Mouse (Mus musculus) spleen, postnatal 10 days (tissue): Measurements from ENCODE around the gene Tdp2.
A peak's percentile ranks its signal among the peaks of the same experiment; 100 is the strongest.

Experiments
- DNase-seq, 2 experiments: peaks; one replicate each; pipeline ENCODE4 v3.0.0; 2021 to 2022; ENCODE audit warnings: low spot score in 2 of 2

Gene Tdp2

GRCm38 (mm10) chr13:24831353-24832130, at the start of gene Tdp2, which contains the start of gene Acot13:
Tdp2 (plus strand) TSS chr13:24831679.
Acot13 (minus strand) TSS chr13:24831540.
- peak; percentile 87 to 97 for DNase-seq

DNA sequence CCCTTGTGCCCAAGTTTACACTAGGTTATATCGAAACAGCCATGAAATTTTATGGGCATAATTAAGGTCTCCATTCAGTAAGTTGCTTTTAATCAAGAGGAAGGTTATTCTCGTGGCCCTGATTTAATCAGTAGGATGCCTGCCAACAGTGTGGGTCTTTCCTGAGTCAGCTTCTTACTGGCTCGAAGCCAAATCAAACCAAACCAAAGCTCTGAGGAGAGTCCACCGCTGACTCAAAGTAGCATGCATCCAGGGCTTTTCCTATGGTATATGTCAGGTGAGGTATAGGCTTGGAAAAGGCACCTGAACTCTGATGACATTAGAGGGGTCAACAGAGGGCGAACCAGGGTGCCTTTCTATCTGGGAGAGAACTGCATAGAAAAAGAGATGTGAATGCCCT, 49.6 kb upstream of the Tdp2 start:
- no peak for DNase-seq

DNA sequence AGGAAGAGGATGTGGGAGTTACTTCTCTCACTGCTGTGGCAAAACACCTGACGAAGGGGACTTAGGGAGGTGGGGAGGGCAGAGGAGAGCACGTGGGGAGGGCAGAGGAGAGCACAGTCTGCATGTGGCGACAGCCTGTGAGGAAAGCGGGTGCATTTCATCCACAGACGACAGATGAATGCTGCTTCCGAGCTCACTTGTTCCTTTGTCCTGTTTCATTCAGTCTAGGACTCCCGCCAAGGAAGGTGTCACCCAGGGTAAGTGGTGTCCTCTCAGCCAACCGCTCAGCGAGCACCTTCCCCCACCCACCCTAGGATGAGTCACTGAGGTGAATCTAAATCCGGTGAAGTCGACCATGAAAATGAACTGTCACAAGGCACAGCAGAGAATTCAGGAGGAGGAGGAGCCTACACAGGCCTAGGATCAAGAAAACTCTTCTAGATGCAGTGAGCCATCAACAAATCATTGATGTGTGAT, 45.4 kb upstream of the Tdp2 start:
- DNase-seq, result no peak

- no peak for DNase-seq
These were observed 44.0 kb upstream of the Tdp2 start for GRCm38 (mm10) chr13:24787477-24787876.

- DNase-seq, result no peak
These were observed 40.1 kb upstream of the Tdp2 start for GRCm38 (mm10) chr13:24791349-24791748.

GRCm38 (mm10) chr13:24792411-24793045, 39.0 kb upstream of the Tdp2 start:
- DNase-seq, result no peak

GRCm38 (mm10) chr13:24798686-24799085, 32.8 kb upstream of the Tdp2 start:
- DNase-seq, result no peak

- DNase-seq, result no peak
These were observed 32.1 kb upstream of the Tdp2 start for GRCm38 (mm10) chr13:24799378-24799777.

DNA sequence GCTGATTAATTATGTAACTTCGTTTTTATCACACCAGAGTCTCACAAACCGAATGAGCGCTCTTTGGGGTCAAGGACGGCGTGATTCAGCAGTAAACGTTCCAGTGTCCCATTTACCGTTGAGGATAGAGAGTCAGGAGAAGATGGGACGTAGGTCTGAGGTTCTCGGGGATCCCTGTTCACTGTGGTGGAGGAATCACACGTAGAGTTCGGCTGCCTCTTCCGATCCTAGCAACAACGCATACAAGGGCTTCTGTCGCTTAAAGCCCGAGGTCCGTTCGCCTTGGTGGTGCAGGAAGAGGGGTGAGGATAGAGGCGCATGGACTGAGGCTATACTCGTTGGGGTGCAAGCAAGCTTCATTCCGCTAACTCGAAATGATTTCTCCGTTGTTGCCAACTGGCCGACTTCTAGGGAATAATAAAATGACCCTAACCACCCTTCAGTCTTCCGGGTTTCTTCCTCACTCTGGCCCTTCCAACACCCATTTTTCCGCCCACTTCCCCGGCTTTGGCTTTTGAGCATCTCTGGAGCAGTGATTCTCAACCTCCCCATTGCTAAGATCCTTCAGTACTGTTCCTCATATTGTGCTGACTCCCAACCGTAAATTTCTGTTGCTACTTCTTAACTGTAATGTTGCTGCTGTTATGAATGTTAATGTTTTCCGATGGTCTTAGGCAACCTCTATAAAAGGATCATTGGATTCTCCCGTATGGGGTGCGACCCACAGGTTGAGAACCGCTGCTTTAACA, 31.4 kb upstream of the Tdp2 start:
- DNase-seq, result peak; percentile 55 to 69

GRCm38 (mm10) chr13:24800674-24801307, 30.7 kb upstream of the Tdp2 start:
- DNase-seq, result peak; percentile 97 to 98

GRCm38 (mm10) chr13:24801308-24801921, 30.1 kb upstream of the Tdp2 start, which contains the start of gene BC005537:
BC005537 (plus strand) TSS chr13:24801657.
- DNase-seq, result peak in 1 of 2 experiments; percentile 76

GRCm38 (mm10) chr13:24802131-24802691, 29.3 kb upstream of the Tdp2 start:
- peak; percentile 61 to 63 for DNase-seq

GRCm38 (mm10) chr13:24803196-24803595, 28.3 kb upstream of the Tdp2 start:
- DNase-seq, result no peak

DNA sequence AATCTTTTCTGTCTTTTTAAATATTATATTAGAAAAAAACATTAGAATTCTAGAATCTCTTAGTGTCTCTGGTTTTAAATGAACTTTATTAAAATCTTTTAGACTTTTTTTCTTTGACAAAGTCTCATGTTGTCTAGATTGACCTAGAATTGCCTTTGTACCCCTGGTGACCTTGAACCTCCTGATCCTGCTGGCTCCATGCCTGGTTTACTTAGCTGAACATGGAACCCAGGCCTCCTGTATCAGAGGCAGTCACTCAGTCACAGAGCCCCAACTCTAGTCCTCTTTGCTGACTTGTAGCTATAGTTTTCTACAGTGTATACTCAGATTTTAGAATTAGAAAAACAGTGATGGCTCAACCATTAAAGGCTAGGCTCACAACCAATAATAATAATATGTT, 25.4 kb upstream of the Tdp2 start:
- DNase-seq, result no peak

DNA sequence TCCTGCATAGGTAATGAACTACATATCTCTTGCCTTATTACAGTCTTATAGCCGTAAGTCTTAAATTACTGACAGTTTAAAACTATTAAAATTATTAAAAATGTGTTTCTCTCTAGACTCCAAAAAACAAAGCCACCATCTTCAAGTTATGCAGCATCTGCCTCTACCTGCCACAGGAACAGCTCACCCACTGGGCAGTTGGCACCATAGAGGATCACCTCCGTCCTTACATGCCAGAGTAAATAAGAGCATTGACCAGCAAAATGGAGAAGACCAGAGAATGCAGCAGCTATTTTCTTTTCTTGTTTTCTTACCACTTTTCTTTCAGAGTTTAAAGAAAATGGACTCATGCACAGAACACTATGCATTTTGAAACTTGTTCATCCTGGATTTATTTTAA, 19.0 kb upstream of the Tdp2 start:
- no peak for DNase-seq

- no peak for DNase-seq
These were observed 16.9 kb upstream of the Tdp2 start for GRCm38 (mm10) chr13:24814616-24815015.

- peak in 1 of 2 experiments; percentile 26 for DNase-seq
These were observed 15.1 kb upstream of the Tdp2 start for GRCm38 (mm10) chr13:24816125-24817092.

GRCm38 (mm10) chr13:24819931-24820330, 11.5 kb upstream of the Tdp2 start:
- DNase-seq, result no peak

DNA sequence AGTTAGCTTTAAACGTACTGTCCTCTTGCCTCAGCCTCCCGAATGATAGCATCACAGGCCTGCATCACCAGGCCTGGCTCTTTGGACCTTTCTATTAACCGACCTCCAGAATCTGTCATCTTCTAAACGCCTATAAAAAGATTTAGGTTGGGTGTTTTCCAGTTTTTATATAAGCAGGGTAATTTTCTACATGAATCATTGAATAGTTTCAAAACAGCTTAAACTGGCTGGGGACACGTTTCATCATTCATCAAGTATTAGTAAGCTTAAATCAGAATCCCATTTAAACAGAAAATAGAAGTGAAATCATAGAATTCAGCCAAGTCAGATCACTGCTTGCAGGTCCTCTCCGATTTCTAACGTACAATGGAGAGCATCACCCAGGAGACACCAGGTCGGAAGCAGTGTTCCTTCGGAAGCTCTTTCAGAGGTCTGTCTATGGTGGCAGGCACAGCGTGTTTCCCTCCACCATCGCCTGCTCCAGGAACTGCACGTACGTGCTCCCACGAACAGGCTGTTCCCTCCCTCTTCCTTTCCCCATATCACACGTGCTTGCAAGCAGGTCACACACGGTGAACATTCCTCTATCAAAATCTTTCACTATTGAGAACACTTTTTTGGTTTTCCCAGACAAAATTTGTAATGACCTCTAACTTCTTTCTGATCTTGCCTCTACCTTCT, 8.7 kb upstream of the Tdp2 start:
- no peak for DNase-seq
